Mouse (Mus musculus) c-Kit-negative CD71-positive TER-119-positive erythroid progenitor cells, embryonic 14.5 days (primary cell): ENCODE measurements around the gene Sept11.
A peak's percentile ranks its signal among the peaks of the same experiment; 100 is the strongest.

Experiments used
- DNase-seq: peaks from one replicate; pipeline ENCODE4 v3.0.0-alpha.2; 2013; ENCODE audit warnings: low read depth, low spot score

Sept11 gene

DNA sequence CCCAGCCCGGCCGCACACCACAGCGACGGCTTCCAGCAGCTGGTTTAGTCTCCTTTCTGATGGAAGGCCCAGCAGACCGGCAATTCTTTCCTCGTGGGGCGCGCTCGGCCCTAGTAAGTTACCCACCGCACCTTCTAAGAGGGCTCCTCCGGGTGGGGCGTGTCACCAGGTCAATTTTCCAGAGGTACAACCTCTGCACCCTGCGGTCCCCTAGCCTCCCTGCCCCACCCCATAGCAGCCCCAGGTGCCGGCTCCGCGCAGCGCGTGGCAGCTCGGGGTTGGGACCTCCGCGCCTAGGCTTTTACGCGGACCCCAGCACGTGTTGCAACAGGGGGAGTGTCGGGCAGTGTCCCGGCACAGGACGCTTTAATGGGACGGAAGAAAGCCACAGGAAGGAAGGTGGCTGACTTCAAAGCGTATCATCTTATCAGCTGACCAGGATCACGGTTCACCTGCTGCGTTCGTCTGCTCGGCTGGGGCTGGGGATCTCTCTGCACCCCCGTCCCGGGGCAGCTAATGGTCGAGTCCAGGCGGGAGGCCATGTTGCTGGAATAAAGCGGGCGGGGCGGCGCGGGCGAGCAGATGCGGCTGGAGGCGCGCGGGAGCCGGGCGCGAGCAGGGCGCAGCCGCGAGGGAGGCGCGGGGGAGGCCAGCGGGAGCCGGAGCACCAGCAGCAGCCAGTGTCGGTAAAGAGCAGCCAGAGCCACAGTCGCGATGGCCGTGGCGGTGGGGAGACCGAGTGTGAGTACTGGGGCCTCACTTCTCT lies at the start of gene Sept11:
Gene Sept11, plus strand, starts transcription at position 581 of the 766 bp plus-strand sequence.
- DNase-seq = peak; percentile 49

DNA sequence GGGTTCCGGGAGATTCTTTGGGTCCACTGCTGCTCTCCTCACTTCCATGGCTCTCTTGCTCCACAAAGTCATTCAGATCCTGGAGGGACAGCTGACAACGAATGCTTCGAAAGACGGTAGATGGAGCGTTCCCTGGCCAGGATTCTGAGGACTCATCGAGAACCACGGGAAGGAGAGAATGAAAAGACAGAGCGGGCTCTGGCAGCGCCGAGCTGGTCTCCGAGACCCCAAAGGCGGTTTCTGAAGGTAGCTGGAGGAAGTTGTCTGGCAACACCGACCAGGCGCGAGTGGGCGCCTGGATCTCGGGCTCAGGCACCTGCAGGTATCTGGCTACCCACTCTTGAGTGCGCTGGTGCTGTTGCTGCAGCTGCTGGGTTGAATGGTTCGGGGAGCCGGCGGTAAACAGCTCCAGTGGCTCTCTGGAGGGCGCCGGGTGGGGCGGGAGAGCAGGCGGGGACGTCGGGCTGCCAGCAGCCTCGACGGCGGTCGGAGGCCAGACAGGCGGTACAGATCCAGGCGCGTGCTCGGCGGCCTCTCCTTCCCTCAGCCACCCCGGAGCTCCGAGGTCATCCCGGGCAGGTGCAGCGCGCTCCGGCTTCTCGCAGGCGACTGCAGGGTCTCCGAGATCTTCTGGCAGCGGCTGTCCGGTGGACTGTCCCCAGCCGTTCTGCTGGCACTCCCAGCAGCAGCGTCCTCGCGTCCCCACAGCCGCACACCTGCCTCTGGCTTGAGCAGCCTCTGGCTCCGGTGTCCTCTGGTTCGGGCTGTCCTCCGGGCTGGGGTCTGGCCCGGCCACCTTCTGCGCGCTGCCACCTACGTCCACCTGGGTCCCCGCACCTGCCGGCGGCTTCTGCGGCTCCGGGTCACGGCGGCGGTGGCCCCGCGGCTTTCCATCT lies 49.3 kb upstream of the Sept11 start:
- DNase-seq = no peak

DNA sequence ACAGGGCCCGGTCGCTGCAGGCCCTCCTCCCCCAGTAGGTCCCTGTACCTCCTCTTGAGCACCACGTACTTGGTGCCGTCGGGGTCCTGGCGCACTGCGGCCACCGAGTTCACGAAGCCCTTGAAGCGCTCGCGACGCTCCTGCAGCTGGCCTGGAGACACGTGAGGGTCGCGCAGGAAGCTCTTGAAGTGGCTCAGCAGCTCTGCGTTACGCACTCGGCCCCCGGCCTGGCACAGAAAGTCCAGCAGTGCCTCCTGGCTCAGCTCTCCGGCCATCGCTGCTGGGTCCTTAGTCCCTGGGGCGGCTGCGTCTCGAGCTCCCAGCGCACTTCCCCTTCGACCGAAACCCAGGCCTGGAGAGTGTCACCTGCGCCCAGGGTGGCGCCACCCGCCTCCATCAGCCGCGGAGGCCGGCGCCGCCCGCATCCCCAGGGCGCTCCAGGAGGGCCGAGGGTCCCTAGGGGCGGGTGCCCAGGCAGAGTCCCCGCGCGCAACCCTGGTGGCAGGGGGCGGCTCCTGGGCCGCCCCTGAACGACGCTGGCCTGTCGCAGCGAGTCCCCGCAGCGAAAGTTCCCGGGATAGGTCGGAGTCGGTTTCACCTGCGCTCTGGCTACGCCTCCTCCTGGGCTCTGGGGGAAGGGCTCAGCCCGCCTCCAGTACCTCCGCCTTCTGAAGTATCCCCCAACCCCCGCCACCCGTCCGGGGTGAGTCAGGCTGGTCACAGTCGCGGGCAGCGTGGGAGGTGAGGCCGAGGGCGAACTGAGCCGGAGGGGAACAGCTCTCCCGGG lies 48.5 kb upstream of the Sept11 start, which contains the start of gene Sowahb:
Gene Sowahb, minus strand, starts transcription at position 439 of the 787 bp plus-strand sequence.
- DNase-seq = no peak

DNA sequence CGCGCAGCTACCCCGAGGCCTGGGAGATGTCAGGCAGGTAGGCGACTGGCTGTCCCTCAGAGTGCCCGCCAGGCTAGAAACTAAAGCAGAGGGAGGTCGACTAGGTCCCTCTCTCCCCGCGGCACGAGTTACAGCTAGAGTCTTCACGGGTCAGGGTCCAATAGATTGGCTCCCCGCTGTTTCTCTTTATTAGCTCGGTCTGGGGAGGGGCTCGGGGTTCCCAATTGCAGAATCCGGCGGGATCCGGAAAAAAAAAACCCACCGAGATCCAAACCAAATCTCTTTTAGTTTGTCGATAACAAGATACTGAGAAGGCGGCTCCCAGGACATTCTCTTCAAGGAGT lies 47.9 kb upstream of the Sept11 start:
- DNase-seq = no peak

DNA sequence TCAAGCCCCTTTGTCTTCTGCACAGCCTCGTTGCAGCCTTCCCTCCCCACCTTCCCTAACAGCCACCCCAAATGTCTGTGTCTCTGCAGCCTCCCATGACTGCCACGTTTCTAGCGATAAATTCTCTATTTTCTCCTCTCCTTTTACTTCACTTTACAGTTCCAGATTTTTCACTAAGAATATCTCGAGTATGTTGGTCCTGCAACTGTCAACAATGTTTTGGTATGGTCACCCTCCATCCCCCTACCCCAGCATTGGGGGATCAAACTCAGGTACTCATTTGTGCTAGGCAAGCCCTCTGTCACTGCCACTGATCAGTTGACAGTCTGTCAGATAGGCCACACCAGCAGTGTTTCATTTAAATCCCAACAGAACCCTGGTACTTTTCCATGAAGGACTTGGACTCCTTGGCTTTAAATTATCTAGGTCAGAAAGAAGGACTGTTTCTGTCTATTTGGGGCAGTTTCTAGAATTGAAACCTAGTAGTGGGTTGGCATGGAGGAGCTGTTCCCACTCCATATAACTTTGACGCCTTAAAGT lies 46.9 kb upstream of the Sept11 start:
- no peak for DNase-seq

DNA sequence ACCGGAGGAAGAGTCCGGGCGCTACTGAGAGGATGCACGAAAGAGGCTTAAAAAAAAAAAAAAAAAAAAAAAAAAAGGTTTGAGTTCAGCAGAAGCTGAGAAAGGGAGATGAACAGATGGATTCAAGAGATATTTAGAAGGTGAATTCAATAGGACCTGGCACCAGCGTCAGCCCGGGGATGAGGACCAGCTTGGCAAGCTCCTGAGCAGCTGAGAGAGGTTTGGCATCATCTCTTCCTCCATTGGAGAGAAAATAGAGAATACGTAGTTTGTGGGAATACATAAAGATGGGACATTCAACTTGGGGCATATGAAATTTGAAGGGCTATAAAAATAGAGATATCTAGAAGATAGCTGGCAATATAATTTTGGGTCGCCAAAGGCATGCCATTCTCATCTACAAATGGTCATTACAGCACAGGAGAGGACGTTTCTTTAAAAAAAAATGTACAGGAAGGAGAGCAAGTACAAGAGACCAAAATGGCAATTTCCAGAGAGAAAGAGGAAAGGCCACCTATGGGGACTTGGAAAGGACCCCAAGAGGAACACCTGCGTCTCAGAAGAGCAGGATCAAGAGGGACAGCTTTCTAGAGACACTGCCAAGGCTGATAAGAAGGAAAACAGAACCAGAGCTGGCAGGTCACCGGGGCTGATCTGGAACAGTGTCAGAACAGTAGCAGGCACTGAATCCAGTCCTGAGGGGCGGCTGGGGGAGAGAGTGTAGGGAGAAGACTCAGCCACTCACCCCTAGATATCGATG lies 44.6 kb upstream of the Sept11 start:
- DNase-seq = no peak

GRCm38 (mm10) chr5:93049971-93050370 lies 43.3 kb upstream of the Sept11 start:
- DNase-seq = no peak

DNA sequence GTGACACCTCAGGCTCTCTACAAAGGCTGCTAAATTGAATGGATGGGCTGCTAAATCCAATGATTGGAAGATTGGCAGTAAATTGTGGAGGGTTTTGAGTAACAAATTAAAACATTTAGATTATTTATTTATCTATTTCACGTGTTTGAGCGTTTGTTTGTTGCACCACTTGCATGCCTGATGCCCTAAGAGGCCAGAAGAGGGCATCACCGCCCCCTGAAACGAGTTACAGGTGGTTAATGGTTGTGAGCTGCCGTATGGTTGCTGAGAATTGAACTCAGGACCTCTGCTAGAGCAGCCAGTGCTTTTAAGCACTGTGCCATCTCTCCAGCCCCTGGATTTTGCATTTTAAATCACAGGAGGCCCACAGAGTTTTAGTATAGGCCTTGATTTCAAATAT lies 42.2 kb upstream of the Sept11 start:
- DNase-seq = no peak

DNA sequence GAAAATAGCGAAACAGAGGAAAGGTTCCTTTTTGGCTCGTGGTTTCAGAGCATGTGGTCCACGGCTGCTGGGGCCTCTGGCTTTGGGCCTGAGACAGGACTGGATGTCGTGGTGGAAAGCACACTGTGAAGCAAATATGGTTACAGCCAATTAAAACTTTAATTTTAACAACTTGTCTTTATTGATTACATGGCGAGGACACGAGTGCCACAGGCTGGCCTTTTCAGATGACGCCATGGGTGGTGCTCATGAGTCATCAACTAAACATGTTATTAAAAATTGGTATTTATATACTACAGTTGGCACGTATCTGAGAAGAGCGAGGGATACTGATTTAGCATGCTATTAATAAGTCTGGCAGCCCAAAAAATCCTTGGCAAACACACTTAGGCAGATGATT lies 41.3 kb upstream of the Sept11 start:
- DNase-seq = no peak

GRCm38 (mm10) chr5:93053606-93054397 lies 39.4 kb upstream of the Sept11 start:
- DNase-seq = no peak

- DNase-seq = peak; percentile 3
Measured at GRCm38 (mm10) chr5:93060865-93061264, 32.4 kb upstream of the Sept11 start.

DNA sequence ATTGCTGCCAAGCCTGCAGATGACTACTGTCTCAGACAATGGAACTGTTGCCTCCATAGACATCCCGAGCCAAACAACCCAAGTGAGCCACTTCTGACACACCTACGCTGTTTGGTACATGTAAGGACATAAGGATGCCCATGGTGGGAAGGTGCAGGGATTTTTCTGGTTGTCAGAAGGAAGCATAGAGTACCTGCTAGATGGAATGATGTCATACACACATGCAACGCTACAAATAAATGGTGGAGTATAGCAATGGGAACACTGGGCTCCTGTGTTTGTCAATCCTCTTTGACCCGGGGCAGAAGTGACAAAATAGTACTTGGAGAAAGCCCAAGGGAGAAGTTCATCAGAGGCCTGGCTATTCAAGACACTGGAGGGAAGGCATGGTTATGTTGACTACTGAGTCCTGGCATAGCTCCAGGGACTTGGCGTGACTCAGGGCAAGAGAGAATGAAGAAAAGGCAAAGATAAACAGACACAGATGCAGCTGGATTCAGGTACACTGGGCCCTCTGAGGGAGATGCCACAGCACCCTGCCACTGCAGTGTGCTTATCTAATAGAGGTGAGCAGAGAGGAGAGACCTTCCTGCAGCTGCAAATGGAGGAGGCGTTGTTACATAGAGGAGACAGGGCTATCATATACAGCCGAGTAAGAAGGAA lies 15.4 kb upstream of the Sept11 start:
- DNase-seq = no peak

GRCm38 (mm10) chr5:93079596-93079995 lies 13.6 kb upstream of the Sept11 start:
- DNase-seq = no peak

DNA sequence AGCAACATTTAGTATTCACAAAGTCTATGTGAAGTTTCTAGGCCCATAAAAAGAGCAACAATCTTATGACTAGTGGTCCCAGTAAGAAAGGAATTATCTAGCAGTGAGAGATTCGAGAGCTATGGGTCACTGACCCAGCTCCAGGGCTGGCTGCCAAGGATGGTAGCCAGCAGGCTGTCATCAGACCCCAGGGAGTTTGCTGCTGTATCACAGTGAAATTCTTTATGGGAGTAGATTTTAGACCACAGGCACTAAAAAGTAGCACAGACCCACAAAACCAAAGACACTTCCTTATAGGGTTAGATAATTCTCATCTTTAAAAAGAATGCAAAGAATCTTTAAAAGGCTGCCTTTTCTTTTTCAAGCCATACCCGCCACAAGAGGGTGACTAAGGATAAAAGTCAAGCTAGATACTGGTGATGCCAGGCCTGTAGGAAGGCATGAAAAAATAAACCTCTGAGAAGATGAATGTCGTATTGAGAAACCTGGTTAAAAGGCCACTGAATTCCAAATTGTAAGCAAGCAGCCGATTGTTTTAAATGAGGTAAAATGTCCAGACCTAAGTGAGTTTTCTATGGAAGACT lies 8.1 kb upstream of the Sept11 start:
- no peak for DNase-seq

DNA sequence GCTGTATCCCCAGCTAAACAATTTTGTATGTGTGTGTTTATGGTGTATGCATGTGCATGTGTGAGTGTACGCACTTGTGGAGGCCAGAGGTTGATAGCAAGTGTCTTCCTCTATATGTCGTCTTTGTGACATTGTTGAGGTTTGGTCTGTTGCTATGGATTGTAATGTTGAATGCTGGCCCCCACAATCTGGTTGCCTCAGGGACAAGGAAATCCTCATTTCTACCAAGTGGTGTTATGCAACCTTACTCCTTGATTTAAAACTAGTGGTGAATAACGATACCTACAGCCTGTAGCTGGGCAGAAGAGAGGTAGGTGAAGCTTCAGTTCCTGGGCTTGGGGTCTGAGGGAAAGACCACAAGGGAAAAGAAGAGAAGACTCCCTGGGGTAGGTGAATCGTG lies 7.3 kb upstream of the Sept11 start:
- no peak for DNase-seq

DNA sequence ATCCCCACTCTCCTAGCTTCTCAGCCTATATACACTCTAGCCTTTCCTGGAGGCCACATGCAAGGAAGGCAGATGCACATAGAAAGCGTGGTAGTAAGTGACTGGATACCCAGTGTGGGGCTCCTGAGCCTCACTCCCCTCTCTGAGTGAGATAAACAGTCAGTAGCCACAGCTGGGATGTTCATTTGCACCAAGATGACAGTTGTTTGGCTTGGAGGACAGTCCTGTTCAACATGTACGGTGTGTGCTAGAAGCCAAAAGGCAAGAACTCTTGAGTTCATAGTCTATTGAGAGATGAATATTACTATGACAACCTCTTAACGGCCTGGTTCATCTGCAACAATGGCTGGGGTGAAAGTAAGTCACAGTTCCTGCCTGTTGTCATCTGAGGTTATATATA lies 2.0 kb upstream of the Sept11 start:
- DNase-seq = no peak

DNA sequence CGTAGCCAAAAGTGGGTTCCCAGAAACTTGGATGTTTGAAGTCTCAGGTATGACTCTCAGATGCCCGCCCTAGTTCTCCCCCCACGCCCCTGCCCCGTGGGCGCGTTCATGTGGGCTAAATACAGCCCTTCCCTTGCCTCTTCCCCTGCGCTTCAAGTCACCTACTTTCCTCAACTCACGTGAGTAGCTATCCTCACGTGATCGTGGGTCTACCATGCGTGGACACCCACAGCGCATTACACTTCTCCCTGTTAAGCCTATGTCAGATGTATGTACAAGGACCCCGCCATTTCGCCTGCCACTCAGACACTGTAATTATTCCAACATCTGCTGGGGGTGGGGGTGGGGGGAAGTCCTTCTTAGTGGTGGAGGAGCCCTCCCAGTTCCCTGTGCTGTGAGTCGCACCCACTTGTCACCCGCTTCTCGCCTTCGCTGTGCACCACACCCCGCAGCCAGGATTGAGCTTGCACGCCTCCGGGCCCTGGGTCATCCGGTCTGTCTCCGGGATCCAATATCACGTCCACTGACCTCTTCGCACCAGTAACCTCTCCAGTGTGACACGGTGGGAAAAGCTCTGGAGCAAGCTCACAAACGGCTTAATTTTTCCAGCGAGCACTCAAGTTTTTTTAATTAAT lies 973 bp upstream of the Sept11 start:
- DNase-seq = no peak

DNA sequence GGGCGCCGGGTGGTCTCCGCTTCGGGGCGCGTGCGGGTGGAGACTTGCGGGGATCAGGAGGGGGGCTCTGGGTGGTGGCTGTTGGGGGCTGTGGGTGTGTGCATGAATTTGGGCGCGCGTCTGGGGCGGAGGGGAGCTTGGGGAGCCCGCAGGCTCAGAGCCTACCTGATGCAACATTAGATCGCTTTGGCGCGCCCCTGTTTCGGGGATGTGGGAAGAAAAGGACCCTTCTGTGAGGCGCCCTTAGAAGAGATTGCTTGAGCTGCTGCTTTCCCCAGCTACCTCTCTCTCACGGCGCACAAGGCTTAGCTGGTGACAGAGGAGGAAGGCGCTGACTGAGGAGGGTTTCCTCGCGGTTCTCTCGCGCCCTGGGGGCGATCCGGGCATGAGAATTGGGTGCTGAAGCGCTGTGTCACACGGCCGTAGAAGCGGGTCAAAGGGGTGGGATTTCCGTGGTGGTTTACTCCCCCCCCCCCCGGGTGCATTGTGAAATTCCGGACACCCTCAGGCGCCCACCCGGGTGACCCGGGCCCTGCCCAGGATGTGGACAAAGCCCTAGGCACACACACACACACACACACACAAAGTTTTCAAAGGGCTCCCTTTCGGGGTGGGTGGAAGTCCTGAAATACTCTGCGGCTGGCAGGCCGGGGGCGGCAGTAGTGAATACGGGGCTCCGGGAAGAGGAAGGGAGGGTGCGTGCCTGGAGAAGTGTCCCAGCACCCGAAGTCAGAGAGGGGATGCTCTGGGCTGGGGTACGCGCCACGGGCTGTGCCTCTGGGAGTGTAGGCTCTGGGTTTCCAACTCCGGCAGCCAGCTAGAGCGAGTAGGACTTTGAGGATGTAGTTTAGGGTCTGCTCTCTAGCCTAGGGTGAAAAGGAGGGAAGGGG lies 646 bp downstream of the Sept11 start:
- no peak for DNase-seq
